Mouse (Mus musculus): ENCODE results near the gene Gm4131.

The Gm4131 gene

DNA sequence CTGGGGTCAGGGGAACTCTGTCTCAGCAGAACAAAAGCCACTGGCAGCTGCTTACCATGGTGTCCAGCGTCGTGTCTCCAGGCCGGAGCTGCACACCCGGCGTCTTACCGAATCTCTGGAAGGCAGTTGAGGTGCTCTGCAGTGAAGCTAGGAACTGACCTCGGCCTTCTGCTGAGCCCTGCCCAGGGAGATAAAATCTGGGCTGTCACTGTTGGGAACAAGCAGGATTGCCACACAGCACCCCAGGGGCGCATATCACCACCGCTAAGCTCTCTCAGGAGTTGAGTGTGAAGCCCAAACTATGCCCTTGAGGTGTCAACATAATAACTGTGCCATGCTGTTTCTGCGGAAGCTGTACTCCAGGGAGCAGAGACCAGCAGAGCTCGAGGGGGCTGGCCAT lies 113.4 kb downstream of the Gm4131 start:
- H3K4me1 ChIP-seq (replicated peaks; ENCODE audit: low read depth, low read length), result peaks cover 9% of the 10 kb centered on the region
- H3K36me3 ChIP-seq (ENCODE audit: insufficient read depth, low read length), result no peaks in the 10 kb centered on the region
- no peaks in the 10 kb centered on the region for H3K9me3 ChIP-seq (ENCODE audit: low read length)
- H3K4me3 ChIP-seq (replicated peaks; ENCODE audit: low read length), result no peak overlapping the region
- TF ChIP-seq CTCF (conservative IDR thresholded peaks at IDR 0.05; ENCODE audit: low read length), result no peak
- no peak for TF ChIP-seq POU5F1 (IDR thresholded peaks at IDR 0.05; ENCODE audit: borderline replicate concordance, low read length)
- no peak for TF ChIP-seq NANOG (IDR thresholded peaks at IDR 0.05; ENCODE audit: borderline replicate concordance, low read length)
- H3K27me3 ChIP-seq (ENCODE audit: insufficient read depth, low read length), result peaks cover 8% of the 10 kb centered on the region; the same call in 1 of the 2 replicates

DNA sequence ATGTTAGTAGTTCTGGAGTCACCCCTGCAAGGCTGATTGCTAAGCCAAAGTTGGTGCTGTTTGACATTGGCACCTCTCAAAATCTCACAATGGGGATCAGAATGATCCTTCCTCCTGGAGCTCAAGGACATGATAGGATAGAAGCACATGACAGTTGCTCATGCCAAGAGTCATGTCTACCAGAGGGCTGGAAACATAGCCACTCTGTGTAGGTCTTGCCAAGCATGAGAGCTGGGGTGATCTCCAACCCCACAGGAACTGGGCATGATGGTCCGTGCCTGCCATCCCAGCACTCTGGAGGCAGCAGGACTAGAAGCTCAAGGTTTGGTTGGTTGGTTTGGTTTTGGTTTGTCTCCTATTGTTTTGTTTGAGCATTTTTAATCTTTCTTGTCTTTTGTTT lies 116.0 kb downstream of the Gm4131 start:
- peaks cover 8% of the 10 kb centered on the region; the same call in 1 of the 2 replicates for H3K27me3 ChIP-seq (ENCODE audit: insufficient read depth, low read length)
- TF ChIP-seq CTCF (conservative IDR thresholded peaks at IDR 0.05; ENCODE audit: low read length) (no peak), POU5F1 (IDR thresholded peaks at IDR 0.05; ENCODE audit: borderline replicate concordance, low read length) (no peak), NANOG (IDR thresholded peaks at IDR 0.05; ENCODE audit: borderline replicate concordance, low read length) (no peak)
- no peaks in the 10 kb centered on the region for H3K4me1 ChIP-seq (replicated peaks; ENCODE audit: low read depth, low read length)
- H3K4me3 ChIP-seq (replicated peaks; ENCODE audit: low read length), result no peak overlapping the region
- no peaks in the 10 kb centered on the region for H3K9me3 ChIP-seq (ENCODE audit: low read length)
- no peaks in the 10 kb centered on the region for H3K36me3 ChIP-seq (ENCODE audit: insufficient read depth, low read length)

- Histone ChIP-seq H3K4me3 (replicated peaks; ENCODE audit: low read length) (no peak overlapping the region), H3K27me3 (ENCODE audit: insufficient read depth, low read length) (no peaks in the 10 kb centered on the region), H3K9me3 (ENCODE audit: low read length) (no peaks in the 10 kb centered on the region), H3K36me3 (ENCODE audit: insufficient read depth, low read length) (no peaks in the 10 kb centered on the region), H3K4me1 (replicated peaks; ENCODE audit: low read depth, low read length) (no peaks in the 10 kb centered on the region)
- no peak for TF ChIP-seq NANOG (IDR thresholded peaks at IDR 0.05; ENCODE audit: borderline replicate concordance, low read length)
- no peak for TF ChIP-seq POU5F1 (IDR thresholded peaks at IDR 0.05; ENCODE audit: borderline replicate concordance, low read length)
- no peak for TF ChIP-seq CTCF (conservative IDR thresholded peaks at IDR 0.05; ENCODE audit: low read length)
Observed at GRCm38 (mm10) chr14:62447214-62447548, 119.5 kb downstream of the Gm4131 start.

GRCm38 (mm10) chr14:62446385-62447213 lies 120.1 kb downstream of the Gm4131 start:
- Histone ChIP-seq H3K27me3 (ENCODE audit: insufficient read depth, low read length) (no peaks in the 10 kb centered on the region), H3K36me3 (ENCODE audit: insufficient read depth, low read length) (no peaks in the 10 kb centered on the region), H3K9me3 (ENCODE audit: low read length) (no peaks in the 10 kb centered on the region), H3K4me3 (replicated peaks; ENCODE audit: low read length) (no peak overlapping the region), H3K4me1 (replicated peaks; ENCODE audit: low read depth, low read length) (no peaks in the 10 kb centered on the region)
- TF ChIP-seq POU5F1 (IDR thresholded peaks at IDR 0.05; ENCODE audit: borderline replicate concordance, low read length) (no peak), NANOG (IDR thresholded peaks at IDR 0.05; ENCODE audit: borderline replicate concordance, low read length) (no peak), CTCF (conservative IDR thresholded peaks at IDR 0.05; ENCODE audit: low read length) (no peak)

DNA sequence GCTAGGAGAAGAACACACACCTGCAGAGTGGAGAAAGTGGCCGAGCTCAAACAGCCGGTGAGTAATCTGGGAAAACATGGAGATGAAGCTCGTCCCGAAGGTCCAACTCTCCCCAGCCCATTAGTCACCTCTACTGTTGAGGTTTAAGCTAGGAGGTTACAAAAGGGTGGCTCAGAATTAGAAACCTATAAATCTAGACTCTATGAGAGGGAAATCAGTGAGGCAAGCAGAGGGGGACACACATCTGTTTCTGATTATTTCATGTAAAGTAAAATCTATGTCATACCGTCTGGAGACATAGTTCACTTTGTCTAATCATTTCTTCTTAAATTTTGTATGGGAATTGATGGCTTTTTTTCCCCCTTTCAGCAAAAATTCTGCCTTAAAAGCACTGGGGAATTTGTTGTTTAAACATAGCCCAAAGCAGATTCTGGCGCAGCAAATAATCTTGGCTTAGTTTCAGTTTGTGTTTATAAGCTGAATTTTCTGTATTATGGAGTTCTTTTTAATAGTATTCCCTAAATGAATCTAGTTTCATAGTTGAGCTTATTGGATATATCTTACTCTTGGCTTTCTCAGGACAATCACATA lies 122.8 kb downstream of the Gm4131 start:
- Histone ChIP-seq H3K4me3 (replicated peaks; ENCODE audit: low read length) (no peak overlapping the region), H3K9me3 (ENCODE audit: low read length) (no peaks in the 10 kb centered on the region), H3K27me3 (ENCODE audit: insufficient read depth, low read length) (no peaks in the 10 kb centered on the region), H3K36me3 (ENCODE audit: insufficient read depth, low read length) (no peaks in the 10 kb centered on the region), H3K4me1 (replicated peaks; ENCODE audit: low read depth, low read length) (no peaks in the 10 kb centered on the region)
- TF ChIP-seq NANOG (IDR thresholded peaks at IDR 0.05; ENCODE audit: borderline replicate concordance, low read length), result no peak

GRCm38 (mm10) chr14:62442971-62443370 lies 123.8 kb downstream of the Gm4131 start:
- TF ChIP-seq NANOG (IDR thresholded peaks at IDR 0.05; ENCODE audit: borderline replicate concordance, low read length) (no peak), POU5F1 (IDR thresholded peaks at IDR 0.05; ENCODE audit: borderline replicate concordance, low read length) (no peak), CTCF (conservative IDR thresholded peaks at IDR 0.05; ENCODE audit: low read length) (no peak)
- no peaks in the 10 kb centered on the region for H3K4me1 ChIP-seq (replicated peaks; ENCODE audit: low read depth, low read length)
- no peaks in the 10 kb centered on the region for H3K36me3 ChIP-seq (ENCODE audit: insufficient read depth, low read length)
- H3K4me3 ChIP-seq (replicated peaks; ENCODE audit: low read length), result no peak overlapping the region
- H3K9me3 ChIP-seq (ENCODE audit: low read length), result no peaks in the 10 kb centered on the region
- no peaks in the 10 kb centered on the region for H3K27me3 ChIP-seq (ENCODE audit: insufficient read depth, low read length)

DNA sequence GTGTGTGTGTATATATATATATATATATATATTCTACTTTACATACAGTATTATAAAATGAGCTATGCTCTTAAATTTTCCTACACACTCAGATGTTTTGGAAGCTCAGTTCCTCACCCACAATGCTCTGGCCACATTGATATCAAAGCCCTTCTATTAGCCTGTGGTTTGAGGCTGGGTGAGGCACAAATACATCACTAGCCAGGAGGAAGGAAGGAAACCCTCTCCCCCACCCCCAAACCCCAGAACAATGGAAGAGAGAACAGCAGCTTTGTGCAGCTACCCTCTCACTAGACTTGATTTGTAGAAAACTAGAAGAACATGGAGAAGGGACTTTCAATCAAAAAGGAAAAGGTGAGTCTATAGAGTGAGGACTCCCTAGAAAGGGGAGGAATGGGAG lies 126.7 kb downstream of the Gm4131 start:
- H3K4me1 ChIP-seq (replicated peaks; ENCODE audit: low read depth, low read length), result no peaks in the 10 kb centered on the region
- no peaks in the 10 kb centered on the region for H3K36me3 ChIP-seq (ENCODE audit: insufficient read depth, low read length)
- H3K4me3 ChIP-seq (replicated peaks; ENCODE audit: low read length), result no peak overlapping the region
- no peaks in the 10 kb centered on the region for H3K9me3 ChIP-seq (ENCODE audit: low read length)
- H3K27me3 ChIP-seq (ENCODE audit: insufficient read depth, low read length), result no peaks in the 10 kb centered on the region
- no peak for TF ChIP-seq POU5F1 (IDR thresholded peaks at IDR 0.05; ENCODE audit: borderline replicate concordance, low read length)
- TF ChIP-seq NANOG (IDR thresholded peaks at IDR 0.05; ENCODE audit: borderline replicate concordance, low read length), result no peak
- no peak for TF ChIP-seq CTCF (conservative IDR thresholded peaks at IDR 0.05; ENCODE audit: low read length)

DNA sequence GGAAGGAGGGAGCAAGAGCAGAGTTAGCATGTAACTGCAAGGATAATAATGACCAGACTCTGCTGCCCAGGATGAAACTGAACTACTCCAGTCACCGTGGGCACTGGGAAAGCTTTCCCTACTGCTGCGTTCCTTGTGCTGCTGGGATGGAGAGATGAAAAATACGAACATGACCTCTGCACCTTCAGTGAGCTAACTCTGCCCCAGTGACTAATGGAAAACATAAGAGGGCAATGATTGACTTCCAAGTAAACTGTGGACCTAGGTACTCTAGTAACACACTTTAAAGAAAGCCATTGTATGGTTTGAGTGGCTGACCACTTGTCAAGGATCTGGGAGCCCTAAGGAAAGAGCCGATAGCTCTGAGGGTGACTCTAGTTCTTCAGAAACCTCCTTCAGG lies 128.5 kb downstream of the Gm4131 start:
- TF ChIP-seq CTCF (conservative IDR thresholded peaks at IDR 0.05; ENCODE audit: low read length) (no peak), POU5F1 (IDR thresholded peaks at IDR 0.05; ENCODE audit: borderline replicate concordance, low read length) (no peak), NANOG (IDR thresholded peaks at IDR 0.05; ENCODE audit: borderline replicate concordance, low read length) (no peak)
- Histone ChIP-seq H3K9me3 (ENCODE audit: low read length) (no peaks in the 10 kb centered on the region), H3K27me3 (ENCODE audit: insufficient read depth, low read length) (no peaks in the 10 kb centered on the region), H3K36me3 (ENCODE audit: insufficient read depth, low read length) (no peaks in the 10 kb centered on the region), H3K4me3 (replicated peaks; ENCODE audit: low read length) (no peak overlapping the region), H3K4me1 (replicated peaks; ENCODE audit: low read depth, low read length) (no peaks in the 10 kb centered on the region)

Data from E14TG2a.4 (cell line).